ENCODE assay signal across 25 mouse cellular contexts in the genomic region with DNA sequence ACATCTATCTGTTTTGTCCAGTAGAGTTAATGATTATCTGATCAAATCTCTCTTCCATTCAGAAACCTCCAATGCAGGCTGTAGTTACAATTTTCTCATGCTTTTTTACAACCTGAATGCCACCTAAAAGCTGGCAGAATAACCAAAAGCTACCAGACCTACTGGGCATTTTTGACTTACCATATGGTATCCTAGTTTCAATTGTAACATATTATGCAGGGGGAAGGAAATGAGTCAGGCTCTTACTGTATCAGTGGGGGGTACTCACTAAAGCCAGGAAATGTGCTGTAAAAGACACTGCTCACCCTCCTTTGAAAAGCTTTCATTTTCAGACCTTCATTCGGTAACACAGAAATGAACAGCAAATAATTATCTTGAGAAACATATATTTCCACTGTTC.
DNase-seq lines count a peak whose midpoint lies in the region; ATAC-seq and TF ChIP-seq lines count a peak whose summit lies in the region.
"Had no signal": no experiment of that assay in that cellular context is flagged by ENCODE, and none has a peak within 500 bp of the region (broad histone marks: within the 10 kb centered on the region; RNA-seq: fewer than 3 reads in every experiment).

No protein-coding gene starts in this region.

- ATAC-seq in hematopoietic stem cell, adult 5-6 weeks (replicated peaks in 1 of 2; ENCODE audit: insufficient read depth in 1 of 2, low FRiP score in 2 of 2, low TSS enrichment in 1 of 2, low read depth in 1 of 2, poor library complexity in 2 of 2, severe bottlenecking in 2 of 2), result peak; percentile 66 to 91; a peak in 3 of 4 replicates
- ATAC-seq: activated CD4-positive, CD25-positive, alpha-beta regulatory T cell, adult 4 months; intestine, postnatal 0 days had no signal

- peak overlapping the region; percentile 61; the same call in 1 of the 2 replicates for H3K27ac ChIP-seq in left cerebral cortex, adult 2 months
- H3K27ac ChIP-seq: forebrain, embryonic 12.5 days; hindbrain, embryonic 15.5 days; kidney, postnatal 0 days; stomach, embryonic 15.5 days had no signal

- no peak for TF ChIP-seq CTCF in left cerebral cortex, adult 2 months (IDR thresholded peaks at IDR 0.05)

- H3K4me3 ChIP-seq in left cerebral cortex, adult 2 months, result no peak overlapping the region
- H3K4me3 ChIP-seq: forebrain, embryonic 12.5 days; heart, embryonic 12.5 days; hindbrain, embryonic 15.5 days; megakaryocyte, embryonic 14.5 days; neural tube, embryonic 13.5 days; stomach, embryonic 15.5 days had no signal

- no peak for DNase-seq in left cerebral cortex, adult 2 months (ENCODE audit: extremely low spot score in 1 of 2, low spot score in 2 of 2)
- DNase-seq in left cerebral cortex, adult 11 months (ENCODE audit: low spot score), result no peak
- peak; percentile 97 for DNase-seq in brain, adult 2 months (ENCODE audit: low read depth, low spot score)
- DNase-seq in cerebellum, adult 9-10 months, result peak; percentile 97
- DNase-seq in ovary, adult 18-20 months (ENCODE audit: low spot score), result no peak
- DNase-seq in kidney, adult 9 months, result no peak
- no peak for DNase-seq in urinary bladder, postnatal 25 days (ENCODE audit: low spot score)
- DNase-seq: adrenal gland, postnatal 25 days; embryo, embryonic 11 days; lung, adult 18-20 months; lung, postnatal 14 days; midbrain, embryonic 14.5 days; right cerebral cortex, postnatal 14 days; thymus, adult 18-20 months; thymus, postnatal 4 days had no signal

- intact Hi-C loops in left cerebral cortex, adult 2 months (cut with DNase I), result no loop called here

Comparison
In these comparisons a context has a peak if more than half of its experiments do, and no peak if none do; other contexts are left out.
1. DNase-seq: peak in brain, adult 2 months (single experiment) and cerebellum, adult 9-10 months (single experiment); none in left cerebral cortex, adult 2 months (0 of 2), left cerebral cortex, adult 11 months (single experiment), ovary, adult 18-20 months (single experiment), kidney, adult 9 months (single experiment) and urinary bladder, postnatal 25 days (single experiment).